Mouse (Mus musculus) intestine, embryonic 15.5 days (tissue): Measurements from ENCODE around the gene Slc5a10. TPM values are rescaled to one million over a fixed set of nuclear protein-coding genes. Genes with fewer than 3 reads are reported as not detected.

Source experiments
- ATAC-seq: fragments of 200-750 bp; cut with Nextera tagmentation; 2 replicates; pipeline ENCODE4 v1.8.0; 2017; ENCODE audit warnings: moderate TSS enrichment, moderate library complexity
- H3K27ac ChIP-seq: fragments of 300-500 bp; sonication (generic); 2 replicates; pipeline ENCODE4 v1.5.1; 2015; ENCODE audit warnings: mild to moderate bottlenecking, inconsistent platforms
- H3K27me3 ChIP-seq: fragments of 300-500 bp; sonication (generic); replicated peaks from 2 replicates; pipeline ENCODE4 v1.6.1; 2015; ENCODE audit warnings: inconsistent platforms
- H3K36me3 ChIP-seq: fragments of 300-500 bp; sonication (generic); 2 replicates; pipeline ENCODE4 v1.6.1; 2015; ENCODE audit warnings: inconsistent platforms
- H3K4me1 ChIP-seq: fragments of 300-500 bp; sonication (generic); replicated peaks from 2 replicates; pipeline ENCODE4 v1.6.1; 2015; ENCODE audit warnings: inconsistent platforms
- H3K4me2 ChIP-seq: fragments of 300-500 bp; sonication (generic); replicated peaks from 2 replicates; pipeline ENCODE4 v1.6.1; 2015; ENCODE audit warnings: mild to moderate bottlenecking, inconsistent platforms
- H3K4me3 ChIP-seq: fragments of 300-500 bp; sonication (generic); replicated peaks from 2 replicates; pipeline ENCODE4 v1.5.1; 2015; ENCODE audit warnings: inconsistent platforms
- H3K9ac ChIP-seq: fragments of 300-500 bp; sonication (generic); 2 replicates; pipeline ENCODE4 v1.6.1; 2015; ENCODE audit warnings: inconsistent platforms
- H3K9me3 ChIP-seq: fragments of 300-500 bp; sonication (generic); 2 replicates; pipeline ENCODE4 v1.6.1; 2016; ENCODE audit warnings: inconsistent platforms
- WGBS: fragments of 180-500 bp; shearing (Covaris S2); methylation state at CpG from one replicate; pipeline ENCODE4 v1.1.7; 2015; 5-methylcytosine and 5-hydroxymethylcytosine counted together
- polyA plus RNA-seq: library from polyadenylated mRNA; unstranded; fragments of >200 nt; fragmentation: Nextera tagmentation; extraction: Ambion mirVana; gene quantifications from 2 replicates; pipeline ENCODE4 v1.2.1, GENCODE M21; 2015

Slc5a10 gene
- polyA plus RNA-seq, 1 experiment from 2014 or later, result 0.13 TPM

GRCm38 (mm10) chr11:61652216-61652615 lies 68.4 kb downstream of the Slc5a10 start:
- Histone ChIP-seq H3K9ac (no peak overlapping the region), H3K27me3 (no peaks in the 10 kb centered on the region), H3K4me2 (no peak overlapping the region), H3K9me3 (no peaks in the 10 kb centered on the region), H3K27ac (no peak overlapping the region), H3K4me3 (no peak overlapping the region), H3K4me1 (0 out of 2 replicates have a peak, but pooled peaks cover 6% of the 10 kb centered on the region), H3K36me3 (no peaks in the 10 kb centered on the region)
- ATAC-seq, result no peak
- WGBS, result 91% methylated on average over 5 of the region's 5 CpGs

GRCm38 (mm10) chr11:61650470-61651265 lies 70.0 kb downstream of the Slc5a10 start:
- 78% methylated on average over 9 of the region's 9 CpGs for WGBS
- H3K4me2 ChIP-seq, result no peak overlapping the region
- no peaks in the 10 kb centered on the region for H3K27me3 ChIP-seq
- H3K4me3 ChIP-seq, result no peak overlapping the region
- H3K9ac ChIP-seq, result no peak overlapping the region
- no peak overlapping the region for H3K27ac ChIP-seq
- ATAC-seq, result no peak
- no peaks in the 10 kb centered on the region for H3K9me3 ChIP-seq
- no peaks in the 10 kb centered on the region for H3K36me3 ChIP-seq
- 0 out of 2 replicates have a peak, but pooled peaks cover 4% of the 10 kb centered on the region for H3K4me1 ChIP-seq

- Histone ChIP-seq H3K27ac (no peak overlapping the region), H3K4me3 (no peak overlapping the region)
These were observed 71.0 kb downstream of the Slc5a10 start for GRCm38 (mm10) chr11:61649626-61650025.

DNA sequence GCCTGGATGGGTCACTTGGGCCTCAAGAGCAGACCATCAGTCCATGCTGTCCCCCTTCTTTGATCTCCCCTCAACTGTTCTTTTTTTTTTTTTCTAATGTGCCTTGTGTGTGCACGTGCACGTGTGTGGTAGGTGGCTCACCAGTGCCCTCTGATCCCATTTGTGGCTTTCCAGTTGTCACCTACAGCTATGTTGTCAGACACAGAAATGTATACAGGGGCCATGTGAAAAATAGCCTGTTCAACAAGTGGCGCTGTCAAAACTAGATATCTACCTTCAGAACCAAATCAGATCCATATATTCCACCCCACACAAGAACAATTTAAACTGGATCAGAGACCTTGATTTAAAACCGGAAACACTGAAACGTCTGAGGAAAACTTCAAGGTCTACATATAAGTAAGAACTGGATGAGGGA lies 71.5 kb downstream of the Slc5a10 start:
- Histone ChIP-seq H3K9me3 (no peaks in the 10 kb centered on the region), H3K36me3 (no peaks in the 10 kb centered on the region), H3K4me1 (peaks cover 7% of the 10 kb centered on the region; the same call in 1 of the 2 replicates), H3K4me2 (no peak overlapping the region), H3K9ac (no peak overlapping the region), H3K27ac (no peak overlapping the region), H3K4me3 (no peak overlapping the region), H3K27me3 (no peaks in the 10 kb centered on the region)
- no peak for ATAC-seq
- WGBS, result 90% methylated on average over 5 of the region's 5 CpGs

More at GRCm38 (mm10) chr11:61649626-61650025, 71.0 kb downstream of the Slc5a10 start:
- H3K9ac ChIP-seq, result no peak overlapping the region
- H3K4me1 ChIP-seq, result 0 out of 2 replicates have a peak, but pooled peaks cover 4% of the 10 kb centered on the region
- H3K9me3 ChIP-seq, result no peaks in the 10 kb centered on the region
- no peak overlapping the region for H3K4me2 ChIP-seq
- 68% methylated on average over 4 of the region's 4 CpGs for WGBS
- H3K27me3 ChIP-seq, result no peaks in the 10 kb centered on the region
- ATAC-seq, result no peak
- no peaks in the 10 kb centered on the region for H3K36me3 ChIP-seq

DNA sequence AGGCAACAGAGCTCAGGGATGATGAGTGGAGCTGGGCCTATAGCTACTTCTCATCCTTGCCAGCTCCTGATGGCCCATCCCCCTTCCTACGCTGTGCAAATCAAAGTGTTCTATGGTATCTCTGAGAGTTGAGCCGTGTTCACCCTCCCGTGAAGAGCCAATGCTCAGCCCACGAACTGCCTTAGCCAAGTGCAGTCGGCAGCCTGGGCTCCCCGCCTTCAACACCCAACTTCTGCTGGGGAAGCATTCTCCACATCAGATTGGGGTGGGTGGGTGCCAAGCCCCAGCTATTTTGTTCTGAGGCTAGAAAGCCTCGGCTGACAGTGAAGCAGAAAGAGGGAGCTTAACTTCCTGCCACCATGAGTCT lies 71.9 kb downstream of the Slc5a10 start:
- Histone ChIP-seq H3K4me3 (no peak overlapping the region), H3K4me1 (peaks cover 8% of the 10 kb centered on the region; the same call in 1 of the 2 replicates), H3K9ac (no peak overlapping the region), H3K4me2 (no peak overlapping the region), H3K27me3 (no peaks in the 10 kb centered on the region), H3K36me3 (no peaks in the 10 kb centered on the region), H3K27ac (no peak overlapping the region), H3K9me3 (no peaks in the 10 kb centered on the region)
- no peak for ATAC-seq
- WGBS, result 84% methylated on average over 7 of the region's 7 CpGs

- no peak overlapping the region for H3K4me3 ChIP-seq
- no peaks in the 10 kb centered on the region for H3K27me3 ChIP-seq
- H3K27ac ChIP-seq, result no peak overlapping the region
- WGBS, result 78% methylated on average over 6 of the region's 6 CpGs
- no peaks in the 10 kb centered on the region for H3K36me3 ChIP-seq
- no peak for ATAC-seq
- no peaks in the 10 kb centered on the region for H3K9me3 ChIP-seq
- no peak overlapping the region for H3K9ac ChIP-seq
- peaks cover 8% of the 10 kb centered on the region; the same call in 1 of the 2 replicates for H3K4me1 ChIP-seq
- H3K4me2 ChIP-seq, result no peak overlapping the region
These were observed 72.5 kb downstream of the Slc5a10 start for GRCm38 (mm10) chr11:61647956-61648748.

- no peaks in the 10 kb centered on the region for H3K36me3 ChIP-seq
- 71% methylated on average over 10 of the region's 10 CpGs for WGBS
- no peaks in the 10 kb centered on the region for H3K27me3 ChIP-seq
- peaks cover 8% of the 10 kb centered on the region; the same call in 1 of the 2 replicates for H3K4me1 ChIP-seq
- H3K9me3 ChIP-seq, result no peaks in the 10 kb centered on the region
- no peak overlapping the region for H3K9ac ChIP-seq
- no peak overlapping the region for H3K27ac ChIP-seq
- H3K4me3 ChIP-seq, result no peak overlapping the region
- no peak for ATAC-seq
- H3K4me2 ChIP-seq, result no peak overlapping the region
These were observed 73.3 kb downstream of the Slc5a10 start for GRCm38 (mm10) chr11:61647110-61647910.

DNA sequence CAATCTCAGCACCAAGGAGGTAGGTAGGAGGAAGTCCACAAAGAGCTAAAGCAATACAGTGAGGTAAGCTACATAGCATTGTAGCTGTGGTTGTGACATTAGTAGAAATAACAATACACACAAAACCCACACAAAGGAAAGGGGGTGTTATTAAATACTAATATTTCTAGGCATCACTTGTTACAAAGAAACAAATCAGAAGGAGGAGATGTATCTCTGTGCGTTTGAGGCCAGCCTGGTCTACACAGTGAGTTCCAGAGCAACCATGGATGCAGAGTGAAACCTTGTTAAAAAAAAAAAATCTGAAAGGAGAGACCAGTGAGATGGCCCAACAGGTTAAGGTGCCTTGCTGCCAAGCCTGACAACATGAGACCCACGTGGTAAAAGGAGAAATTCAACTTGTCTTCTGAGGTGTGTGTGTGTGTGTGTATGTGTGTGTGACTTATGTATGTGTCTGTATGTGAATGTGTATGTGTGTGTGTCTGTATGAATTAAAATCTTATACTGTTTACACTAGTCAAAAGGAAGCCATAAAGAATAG lies 74.1 kb downstream of the Slc5a10 start:
- Histone ChIP-seq H3K27ac (no peak overlapping the region), H3K9me3 (no peaks in the 10 kb centered on the region), H3K9ac (no peak overlapping the region), H3K4me1 (peaks cover 8% of the 10 kb centered on the region; the same call in 1 of the 2 replicates), H3K36me3 (no peaks in the 10 kb centered on the region), H3K27me3 (no peaks in the 10 kb centered on the region), H3K4me3 (no peak overlapping the region), H3K4me2 (no peak overlapping the region)
- 63% methylated on average over 2 of the region's 2 CpGs for whole genome bisulfite sequencing
- no peak for ATAC-seq

- 69% methylated on average over 5 of the region's 5 CpGs for WGBS
- Histone ChIP-seq H3K9ac (no peak overlapping the region), H3K4me3 (no peak overlapping the region), H3K9me3 (no peaks in the 10 kb centered on the region), H3K36me3 (no peaks in the 10 kb centered on the region), H3K27me3 (no peaks in the 10 kb centered on the region), H3K4me2 (no peak overlapping the region), H3K27ac (no peak overlapping the region), H3K4me1 (peaks cover 8% of the 10 kb centered on the region; the same call in 1 of the 2 replicates)
- ATAC-seq, result no peak
These were observed 75.2 kb downstream of the Slc5a10 start for GRCm38 (mm10) chr11:61645357-61645857.

- 55% methylated on average over 11 of the region's 11 CpGs for WGBS
- Histone ChIP-seq H3K4me2 (no peak overlapping the region), H3K27me3 (no peaks in the 10 kb centered on the region), H3K36me3 (no peaks in the 10 kb centered on the region), H3K27ac (peak overlapping the region; percentile 72), H3K4me1 (peaks cover 8% of the 10 kb centered on the region; the same call in 1 of the 2 replicates), H3K9ac (no peak overlapping the region), H3K9me3 (no peaks in the 10 kb centered on the region), H3K4me3 (no peak overlapping the region)
- ATAC-seq, result peak; percentile 52; the same call in 1 of the 2 replicates
These were observed 75.9 kb downstream of the Slc5a10 start for GRCm38 (mm10) chr11:61644576-61645326.
